Mouse (Mus musculus) left cerebral cortex, adult 18-20 months (tissue): ENCODE data around the gene Plekhh3. TPM values are rescaled to one million over a fixed set of nuclear protein-coding genes. Genes with fewer than 3 reads are reported as not detected.
A peak's percentile ranks its signal among the peaks of the same experiment; 100 is the strongest.
"Not testable (repeated sequence)": the region's sequence is repeated elsewhere in the genome, so short reads cannot be mapped to it uniquely, and the experiment has no call there.

Experiments
- DNase-seq, 2 experiments: peaks; one replicate each; pipeline ENCODE4 v3.0.0; 2021 to 2022; ENCODE audit warnings: low spot score in 2 of 2, mixed read lengths in 1 of 2
- total RNA-seq, 2 experiments: library from RNA; stranded (reverse); gene quantifications; 2 replicates each; pipeline ENCODE4 v1.2.3; 2021

The Plekhh3 gene
- total RNA-seq, 2 experiments from 2014 or later, result 14.2 to 16.7 TPM

- no peak for DNase-seq
Observed at GRCm38 (mm10) chr11:101172434-101172815, 1.3 kb upstream of the Plekhh3 start.

GRCm38 (mm10) chr11:101171721-101172433, 726 bp upstream of the Plekhh3 start:
- DNase-seq, result peak; percentile 66 to 76

- peak in 1 of 2 experiments; percentile 50 for DNase-seq
Observed at GRCm38 (mm10) chr11:101170354-101170810, 769 bp downstream of the Plekhh3 start, which contains the start of gene Cntnap1. Gene Cntnap1 (plus strand): TSS chr11:101170523.

- no peak for DNase-seq
Observed at GRCm38 (mm10) chr11:101169301-101170107, 1.6 kb downstream of the Plekhh3 start.

- DNase-seq, result no peak
Observed at GRCm38 (mm10) chr11:101168301-101168980, 2.7 kb downstream of the Plekhh3 start.

GRCm38 (mm10) chr11:101167963-101168300, 3.2 kb downstream of the Plekhh3 start:
- no peak for DNase-seq

- DNase-seq, result no peak
Observed at GRCm38 (mm10) chr11:101167211-101167962, 3.8 kb downstream of the Plekhh3 start.

- no peak for DNase-seq
Observed at GRCm38 (mm10) chr11:101166357-101166756, 4.8 kb downstream of the Plekhh3 start.

- no peak for DNase-seq
Observed at GRCm38 (mm10) chr11:101164677-101165580, 6.2 kb downstream of the Plekhh3 start.

- DNase-seq, result no peak
Observed at GRCm38 (mm10) chr11:101164351-101164665, 6.8 kb downstream of the Plekhh3 start.

- no peak for DNase-seq
Observed at GRCm38 (mm10) chr11:101163476-101164350, 7.4 kb downstream of the Plekhh3 start.

- DNase-seq, result no peak
Observed at GRCm38 (mm10) chr11:101162772-101163171, 8.4 kb downstream of the Plekhh3 start.

- DNase-seq, result no peak
Observed at GRCm38 (mm10) chr11:101162301-101162700, 8.8 kb downstream of the Plekhh3 start.

- DNase-seq, result no peak
Observed at GRCm38 (mm10) chr11:101161551-101161950, 9.6 kb downstream of the Plekhh3 start.

GRCm38 (mm10) chr11:101160981-101161505, 10.1 kb downstream of the Plekhh3 start:
- not testable (repeated sequence) for DNase-seq

- not testable (repeated sequence) for DNase-seq
Observed at GRCm38 (mm10) chr11:101160151-101160550, 11.0 kb downstream of the Plekhh3 start.

- peak; percentile 82 to 87 for DNase-seq
Observed at GRCm38 (mm10) chr11:101155728-101156371, 15.3 kb downstream of the Plekhh3 start, which contains the start of gene Tubg2. Gene Tubg2 (plus strand): TSS chr11:101155907.

- DNase-seq, result no peak
Observed at GRCm38 (mm10) chr11:101155151-101155550, 16.0 kb downstream of the Plekhh3 start.
